Mouse (Mus musculus) limb, embryonic 10.5 days (tissue): Measurements from ENCODE around the gene Csf2ra. TPM values are rescaled to one million over a fixed set of nuclear protein-coding genes. Genes with fewer than 3 reads are reported as not detected.
A peak's percentile ranks its signal among the peaks of the same experiment; 100 is the strongest.
"Not testable (repeated sequence)": the region's sequence is repeated elsewhere in the genome, so short reads cannot be mapped to it uniquely, and the experiment has no call there.

ENCODE experiments used
- DNase-seq: peaks from one replicate; pipeline ENCODE4 v3.0.0-alpha.2; 2017; ENCODE audit warnings: low spot score
- H3K27ac ChIP-seq: fragments of 300-500 bp; sonication (generic); 2 replicates; pipeline ENCODE4 v1.5.1; 2016; ENCODE audit warnings: mild to moderate bottlenecking
- H3K27me3 ChIP-seq: fragments of 300-500 bp; sonication (generic); 2 replicates; pipeline ENCODE4 v1.6.1; 2016; ENCODE audit warnings: low read depth, mild to moderate bottlenecking; ENCODE audit not compliant: poor library complexity, severe bottlenecking
- H3K36me3 ChIP-seq: fragments of 300-500 bp; sonication (generic); 2 replicates; pipeline ENCODE4 v1.6.1; 2016; ENCODE audit warnings: mild to moderate bottlenecking, moderate library complexity
- H3K4me1 ChIP-seq: fragments of 300-500 bp; sonication (generic); 2 replicates; pipeline ENCODE4 v1.6.1; 2016
- H3K4me3 ChIP-seq: fragments of 300-500 bp; sonication (generic); 2 replicates; pipeline ENCODE4 v1.5.1; 2016; ENCODE audit warnings: mild to moderate bottlenecking, moderate library complexity
- H3K9me3 ChIP-seq: fragments of 300-500 bp; sonication (generic); replicated peaks from 2 replicates; pipeline ENCODE4 v1.6.1; 2016; ENCODE audit warnings: mild to moderate bottlenecking
- WGBS: fragments of 180-500 bp; shearing (Covaris S2); methylation state at CpG from one replicate; pipeline ENCODE4 v1.1.7; 2016; 5-methylcytosine and 5-hydroxymethylcytosine counted together
- polyA plus RNA-seq: library from polyadenylated mRNA; unstranded; fragments of >200 nt; fragmentation: Nextera tagmentation; extraction: Ambion mirVana; gene quantifications from 2 replicates; pipeline ENCODE4 v1.2.1, GENCODE M21; 2016

The Csf2ra gene
- polyA plus RNA-seq: 10.6 and 20.2 TPM in 2 replicates

GRCm38 (mm10) chr19:61227941-61228701 is at the start of gene Csf2ra:
Csf2ra (minus strand) TSS chr19:61228429.
- peak within 1 kb of the TSS; percentile 88 for H3K27ac ChIP-seq
- H3K36me3 ChIP-seq: no peaks in the 10 kb centered on the region
- 0 out of 2 replicates have a peak, but pooled peaks cover 2% of the 10 kb centered on the region for H3K9me3 ChIP-seq
- WGBS: 59% methylated on average over 36 of the region's 36 CpGs
- no peaks in the 10 kb centered on the region for H3K27me3 ChIP-seq
- H3K4me3 ChIP-seq: peak within 1 kb of the TSS; percentile 69
- peak; percentile 38 for DNase-seq
- H3K4me1 ChIP-seq: peaks cover 30% of the 10 kb centered on the region

GRCm38 (mm10) chr19:61275446-61275845 is 47.2 kb upstream of the Csf2ra start:
- Histone ChIP-seq H3K9me3 (no peaks in the 10 kb centered on the region), H3K36me3 (no peaks in the 10 kb centered on the region), H3K4me3 (no peak overlapping the region), H3K4me1 (no peaks in the 10 kb centered on the region), H3K27me3 (no peaks in the 10 kb centered on the region), H3K27ac (no peak overlapping the region)
- 94% methylated on average over 1 of the region's 1 CpGs for WGBS
- DNase-seq: no peak

- DNase-seq, H3K27me3 ChIP-seq, H3K27ac ChIP-seq, H3K9me3 ChIP-seq, H3K4me3 ChIP-seq, H3K36me3 ChIP-seq, H3K4me1 ChIP-seq: not testable (repeated sequence)
- WGBS: 30% methylated on average over 11 of the region's 11 CpGs
Measured at GRCm38 (mm10) chr19:61269141-61269540, 40.9 kb upstream of the Csf2ra start.

- no peak overlapping the region for H3K27ac ChIP-seq
- no peaks in the 10 kb centered on the region for H3K36me3 ChIP-seq
- DNase-seq: no peak
- WGBS: 20% methylated on average over 7 of the region's 7 CpGs
- H3K4me3 ChIP-seq: no peak overlapping the region
- H3K27me3 ChIP-seq: 0 out of 2 replicates have a peak, but pooled peaks cover 5% of the 10 kb centered on the region
- no peaks in the 10 kb centered on the region for H3K9me3 ChIP-seq
- H3K4me1 ChIP-seq: no peaks in the 10 kb centered on the region
Measured at GRCm38 (mm10) chr19:61267141-61267540, 38.9 kb upstream of the Csf2ra start.

- 0 out of 2 replicates have a peak, but pooled peaks cover 5% of the 10 kb centered on the region for H3K27me3 ChIP-seq
- peak; percentile 97 for DNase-seq
- H3K27ac ChIP-seq: no peak overlapping the region
- WGBS: 2% methylated on average over 26 of the region's 26 CpGs
- H3K36me3 ChIP-seq: no peaks in the 10 kb centered on the region
- no peaks in the 10 kb centered on the region for H3K9me3 ChIP-seq
- H3K4me3 ChIP-seq: no peak overlapping the region
- no peaks in the 10 kb centered on the region for H3K4me1 ChIP-seq
Measured at GRCm38 (mm10) chr19:61266651-61267050, 38.4 kb upstream of the Csf2ra start.

- Histone ChIP-seq H3K4me3 (no peak overlapping the region), H3K4me1 (no peaks in the 10 kb centered on the region), H3K9me3 (no peaks in the 10 kb centered on the region), H3K27me3 (0 out of 2 replicates have a peak, but pooled peaks cover 5% of the 10 kb centered on the region), H3K36me3 (no peaks in the 10 kb centered on the region), H3K27ac (no peak overlapping the region; the same call in 1 of the 2 replicates)
- 2% methylated on average over 12 of the region's 12 CpGs for WGBS
- peak; percentile 71 for DNase-seq
Measured at GRCm38 (mm10) chr19:61266246-61266615, 38.0 kb upstream of the Csf2ra start.

- peak; percentile 55 for DNase-seq
- Histone ChIP-seq H3K27me3 (0 out of 2 replicates have a peak, but pooled peaks cover 5% of the 10 kb centered on the region), H3K4me3 (no peak overlapping the region), H3K9me3 (no peaks in the 10 kb centered on the region), H3K36me3 (no peaks in the 10 kb centered on the region), H3K27ac (no peak overlapping the region), H3K4me1 (no peaks in the 10 kb centered on the region)
- WGBS: 33% methylated on average over 3 of the region's 3 CpGs
Measured at GRCm38 (mm10) chr19:61265349-61266245, 37.4 kb upstream of the Csf2ra start.

GRCm38 (mm10) chr19:61264933-61265332 is 36.7 kb upstream of the Csf2ra start:
- Histone ChIP-seq H3K27ac (no peak overlapping the region), H3K9me3 (no peaks in the 10 kb centered on the region), H3K27me3 (0 out of 2 replicates have a peak, but pooled peaks cover 5% of the 10 kb centered on the region), H3K4me1 (no peaks in the 10 kb centered on the region), H3K4me3 (no peak overlapping the region), H3K36me3 (no peaks in the 10 kb centered on the region)
- DNase-seq: no peak

- no peaks in the 10 kb centered on the region for H3K9me3 ChIP-seq
- no peak overlapping the region for H3K27ac ChIP-seq
- H3K4me3 ChIP-seq: no peak overlapping the region
Measured at GRCm38 (mm10) chr19:61264227-61264626, 36.0 kb upstream of the Csf2ra start.

GRCm38 (mm10) chr19:61261241-61261640 is 33.0 kb upstream of the Csf2ra start:
- no peak for DNase-seq
- Histone ChIP-seq H3K27ac (no peak overlapping the region), H3K4me1 (no peaks in the 10 kb centered on the region), H3K27me3 (no peaks in the 10 kb centered on the region), H3K9me3 (no peaks in the 10 kb centered on the region), H3K4me3 (no peak overlapping the region), H3K36me3 (no peaks in the 10 kb centered on the region)
- 68% methylated on average over 1 of the region's 1 CpGs for WGBS

More at GRCm38 (mm10) chr19:61264227-61264626, 36.0 kb upstream of the Csf2ra start:
- Histone ChIP-seq H3K4me1 (no peaks in the 10 kb centered on the region), H3K27me3 (0 out of 2 replicates have a peak, but pooled peaks cover 4% of the 10 kb centered on the region), H3K36me3 (no peaks in the 10 kb centered on the region)
- WGBS: 91% methylated on average over 1 of the region's 1 CpGs
- DNase-seq: peak; percentile 59

GRCm38 (mm10) chr19:61257733-61258132 is 29.5 kb upstream of the Csf2ra start:
- no peaks in the 10 kb centered on the region for H3K36me3 ChIP-seq
- no peak for DNase-seq
- no peak overlapping the region for H3K4me3 ChIP-seq
- no peaks in the 10 kb centered on the region for H3K27me3 ChIP-seq
- WGBS: 94% methylated on average over 18 of the region's 18 CpGs
- no peak overlapping the region for H3K27ac ChIP-seq
- no peaks in the 10 kb centered on the region for H3K4me1 ChIP-seq
- no peaks in the 10 kb centered on the region for H3K9me3 ChIP-seq

GRCm38 (mm10) chr19:61256166-61256887 is 28.1 kb upstream of the Csf2ra start:
- Histone ChIP-seq H3K27ac (no peak overlapping the region), H3K4me3 (no peak overlapping the region), H3K36me3 (no peaks in the 10 kb centered on the region), H3K9me3 (no peaks in the 10 kb centered on the region), H3K4me1 (no peaks in the 10 kb centered on the region), H3K27me3 (no peaks in the 10 kb centered on the region)
- WGBS: 91% methylated on average over 7 of the region's 7 CpGs
- no peak for DNase-seq
